Mouse (Mus musculus): ENCODE data around the gene Hist2h2bb. TPM values are rescaled to one million over a fixed set of nuclear protein-coding genes. Genes with fewer than 3 reads are reported as not detected.

Gene Hist2h2bb
- polyA plus RNA-seq, 1 experiment from 2014 or later, result 2.3 TPM

DNA sequence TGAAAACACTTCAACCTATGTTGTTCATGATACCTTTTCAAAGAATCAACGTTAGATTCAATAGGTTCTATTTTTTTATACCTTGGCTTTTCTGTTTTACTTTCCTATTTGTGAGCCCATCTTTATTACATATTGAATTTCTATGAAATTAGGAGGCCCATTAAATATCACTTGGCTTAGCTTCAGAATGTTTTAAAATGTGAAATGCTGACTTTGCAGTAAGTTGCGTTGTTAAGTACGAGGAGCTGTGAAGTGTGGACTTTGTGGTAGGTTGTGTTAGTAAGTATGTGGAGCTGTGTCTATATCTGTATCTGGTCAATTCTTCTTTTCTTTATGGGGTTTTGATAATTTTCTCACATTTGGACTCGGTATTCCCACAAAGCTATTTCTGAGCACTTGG is 28.8 kb downstream of the Hist2h2bb start:
- H3K27me3 ChIP-seq (replicated peaks; ENCODE audit: control insufficient read depth, insufficient read depth, low read length), result peaks cover 10% of the 10 kb centered on the region; the same call in 1 of the 2 replicates
- no peaks in the 10 kb centered on the region for H3K4me1 ChIP-seq (replicated peaks; ENCODE audit: control insufficient read depth, insufficient read depth, low read length)
- no peak overlapping the region for H3K4me3 ChIP-seq (ENCODE audit: low read depth, low read length)
- no peak for TF ChIP-seq CTCF (IDR thresholded peaks at IDR 0.05; ENCODE audit: low read depth)
- H3K4me2 ChIP-seq (replicated peaks; ENCODE audit: low read depth), result no peak overlapping the region
- 91% methylated on average over 4 of the region's 4 CpGs for WGBS
- H3K9me3 ChIP-seq (ENCODE audit: control insufficient read depth), result no peaks in the 10 kb centered on the region
- H3K27ac ChIP-seq (ENCODE audit: low read depth, low read length), result no peak overlapping the region
- no peak for ATAC-seq
- H3K36me3 ChIP-seq (ENCODE audit: control insufficient read depth, insufficient read depth), result no peaks in the 10 kb centered on the region
- H3K9ac ChIP-seq (ENCODE audit: low read depth, low read length), result no peak overlapping the region

DNA sequence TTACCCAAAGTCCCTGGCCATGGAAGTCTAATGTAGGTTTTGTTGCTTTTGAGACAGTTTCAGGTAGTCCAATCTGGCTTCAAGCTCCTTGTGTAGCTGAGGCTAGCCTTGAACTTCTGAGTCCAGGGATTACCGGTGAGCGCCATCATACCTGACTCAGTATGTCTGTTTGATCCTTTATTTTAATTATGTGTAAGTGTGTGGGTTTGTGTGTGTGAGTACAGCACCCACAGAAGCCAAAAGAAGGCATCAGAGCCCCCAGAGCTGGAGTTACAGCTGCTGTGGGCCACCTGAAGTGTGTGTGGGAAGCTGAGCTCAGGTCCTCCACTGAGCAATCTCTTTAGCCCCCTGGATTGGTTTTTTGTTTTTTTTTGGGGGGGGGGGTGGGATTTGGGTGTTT is 30.0 kb downstream of the Hist2h2bb start:
- H3K4me3 ChIP-seq (ENCODE audit: low read depth, low read length), result no peak overlapping the region
- no peaks in the 10 kb centered on the region for H3K4me1 ChIP-seq (replicated peaks; ENCODE audit: control insufficient read depth, insufficient read depth, low read length)
- no peak overlapping the region for H3K27ac ChIP-seq (ENCODE audit: low read depth, low read length)
- no peak for ATAC-seq
- 98% methylated on average over 2 of the region's 2 CpGs for WGBS
- no peak overlapping the region for H3K9ac ChIP-seq (ENCODE audit: low read depth, low read length)
- TF ChIP-seq CTCF (IDR thresholded peaks at IDR 0.05; ENCODE audit: low read depth), result no peak
- H3K36me3 ChIP-seq (ENCODE audit: control insufficient read depth, insufficient read depth), result no peaks in the 10 kb centered on the region
- peaks cover 10% of the 10 kb centered on the region; the same call in 1 of the 2 replicates for H3K27me3 ChIP-seq (replicated peaks; ENCODE audit: control insufficient read depth, insufficient read depth, low read length)
- H3K4me2 ChIP-seq (replicated peaks; ENCODE audit: low read depth), result no peak overlapping the region
- H3K9me3 ChIP-seq (ENCODE audit: control insufficient read depth), result no peaks in the 10 kb centered on the region

DNA sequence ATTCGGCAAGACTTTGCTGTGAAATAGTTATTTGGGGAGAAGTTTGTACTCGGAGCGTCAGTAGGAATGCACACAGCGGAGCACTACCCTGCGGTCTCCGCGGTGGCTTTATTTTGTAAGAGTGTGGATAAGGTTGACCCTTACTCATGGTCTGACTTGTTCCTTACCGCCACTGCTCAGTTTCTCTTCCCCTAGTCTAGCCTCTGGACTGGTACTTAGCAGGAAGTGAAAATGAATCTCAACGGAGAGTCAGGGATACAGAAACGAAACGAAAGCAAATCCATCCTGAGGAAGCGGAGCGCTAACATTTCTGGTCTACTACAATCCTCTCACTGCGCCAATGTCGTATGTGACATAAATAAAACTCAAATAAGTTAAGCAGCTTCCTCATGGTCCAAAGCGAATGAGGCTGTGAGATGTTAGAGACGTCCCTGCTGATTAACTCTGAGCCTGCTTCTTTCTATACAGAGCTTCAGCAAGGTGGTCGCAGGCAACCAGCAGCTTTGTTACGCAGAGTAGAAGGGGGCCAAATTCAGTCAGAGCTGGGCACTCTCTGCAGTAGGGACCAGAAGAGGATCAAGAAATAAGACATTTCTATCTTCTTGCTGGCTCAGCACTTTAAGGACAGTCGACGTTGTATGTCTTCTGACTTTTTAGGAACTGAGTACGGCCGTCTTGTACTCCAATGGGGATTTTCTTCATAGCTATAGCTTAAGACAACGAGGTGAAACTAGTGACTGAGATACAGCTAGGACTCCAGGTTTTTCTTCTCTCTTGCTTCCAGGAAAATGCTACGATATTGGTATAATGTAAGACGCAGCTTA is 31.4 kb downstream of the Hist2h2bb start:
- Histone ChIP-seq H3K27me3 (replicated peaks; ENCODE audit: control insufficient read depth, insufficient read depth, low read length) (peaks cover 10% of the 10 kb centered on the region; the same call in 1 of the 2 replicates), H3K36me3 (ENCODE audit: control insufficient read depth, insufficient read depth) (no peaks in the 10 kb centered on the region), H3K4me3 (ENCODE audit: low read depth, low read length) (peak overlapping the region; percentile 28), H3K27ac (ENCODE audit: low read depth, low read length) (no peak overlapping the region), H3K4me2 (replicated peaks; ENCODE audit: low read depth) (peak overlapping the region; percentile 51), H3K9me3 (ENCODE audit: control insufficient read depth) (no peaks in the 10 kb centered on the region), H3K4me1 (replicated peaks; ENCODE audit: control insufficient read depth, insufficient read depth, low read length) (no peaks in the 10 kb centered on the region), H3K9ac (ENCODE audit: low read depth, low read length) (no peak overlapping the region)
- no peak for TF ChIP-seq CTCF (IDR thresholded peaks at IDR 0.05; ENCODE audit: low read depth)
- 63% methylated on average over 26 of the region's 26 CpGs for WGBS
- ATAC-seq, result no peak

DNA sequence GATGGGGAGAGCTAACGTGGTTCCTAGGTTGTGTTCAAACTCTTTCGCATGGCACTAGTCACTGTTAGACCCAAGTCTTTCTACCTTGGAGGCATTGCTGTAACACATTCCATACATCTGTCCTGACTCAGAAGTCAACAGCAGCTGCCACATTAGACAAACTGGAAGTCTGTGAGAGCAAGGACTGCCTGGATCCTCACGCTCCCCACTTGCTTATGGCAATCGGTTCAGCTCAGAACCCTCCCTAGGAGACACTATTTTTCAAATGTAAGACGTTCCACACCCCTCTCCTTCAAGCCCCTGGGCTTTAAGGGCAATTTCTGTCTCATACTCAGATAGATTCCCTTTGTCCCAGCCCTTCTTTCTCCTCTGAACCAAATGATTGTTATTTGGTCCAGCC is 32.5 kb downstream of the Hist2h2bb start:
- no peak overlapping the region for H3K27ac ChIP-seq (ENCODE audit: low read depth, low read length)
- H3K4me3 ChIP-seq (ENCODE audit: low read depth, low read length), result no peak overlapping the region
- H3K36me3 ChIP-seq (ENCODE audit: control insufficient read depth, insufficient read depth), result no peaks in the 10 kb centered on the region
- H3K9me3 ChIP-seq (ENCODE audit: control insufficient read depth), result no peaks in the 10 kb centered on the region
- no peak for ATAC-seq
- TF ChIP-seq CTCF (IDR thresholded peaks at IDR 0.05; ENCODE audit: low read depth), result no peak
- H3K9ac ChIP-seq (ENCODE audit: low read depth, low read length), result no peak overlapping the region
- no peak overlapping the region for H3K4me2 ChIP-seq (replicated peaks; ENCODE audit: low read depth)
- peaks cover 10% of the 10 kb centered on the region; the same call in 1 of the 2 replicates for H3K27me3 ChIP-seq (replicated peaks; ENCODE audit: control insufficient read depth, insufficient read depth, low read length)
- no peaks in the 10 kb centered on the region for H3K4me1 ChIP-seq (replicated peaks; ENCODE audit: control insufficient read depth, insufficient read depth, low read length)
- WGBS, result 79% methylated on average over 5 of the region's 5 CpGs

DNA sequence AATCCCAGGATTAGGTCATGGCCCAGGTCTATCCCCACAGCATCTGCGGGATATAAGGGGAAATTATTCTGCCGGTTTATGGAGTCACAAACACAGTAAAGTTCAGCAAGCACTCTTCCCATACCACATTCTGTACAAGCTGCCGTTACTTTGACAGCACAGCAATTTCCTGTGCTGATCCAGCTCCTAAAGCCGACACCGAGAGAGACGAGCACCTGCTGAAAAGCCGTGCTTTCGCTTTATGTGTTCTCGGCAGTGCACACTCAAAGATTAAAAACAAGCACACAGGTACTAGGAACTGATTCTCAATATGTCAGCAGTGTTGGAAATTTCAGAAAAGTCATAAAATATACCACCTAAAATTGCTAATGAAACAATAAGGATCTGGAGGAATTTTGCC is 37.0 kb downstream of the Hist2h2bb start:
- Histone ChIP-seq H3K27me3 (replicated peaks; ENCODE audit: control insufficient read depth, insufficient read depth, low read length) (peaks cover 9% of the 10 kb centered on the region; the same call in 1 of the 2 replicates), H3K9ac (ENCODE audit: low read depth, low read length) (no peak overlapping the region), H3K4me3 (ENCODE audit: low read depth, low read length) (no peak overlapping the region), H3K4me2 (replicated peaks; ENCODE audit: low read depth) (no peak overlapping the region), H3K4me1 (replicated peaks; ENCODE audit: control insufficient read depth, insufficient read depth, low read length) (no peaks in the 10 kb centered on the region), H3K9me3 (ENCODE audit: control insufficient read depth) (no peaks in the 10 kb centered on the region), H3K27ac (ENCODE audit: low read depth, low read length) (no peak overlapping the region), H3K36me3 (ENCODE audit: control insufficient read depth, insufficient read depth) (no peaks in the 10 kb centered on the region)
- TF ChIP-seq CTCF (IDR thresholded peaks at IDR 0.05; ENCODE audit: low read depth), result no peak
- no peak for ATAC-seq
- WGBS, result 73% methylated on average over 9 of the region's 9 CpGs

DNA sequence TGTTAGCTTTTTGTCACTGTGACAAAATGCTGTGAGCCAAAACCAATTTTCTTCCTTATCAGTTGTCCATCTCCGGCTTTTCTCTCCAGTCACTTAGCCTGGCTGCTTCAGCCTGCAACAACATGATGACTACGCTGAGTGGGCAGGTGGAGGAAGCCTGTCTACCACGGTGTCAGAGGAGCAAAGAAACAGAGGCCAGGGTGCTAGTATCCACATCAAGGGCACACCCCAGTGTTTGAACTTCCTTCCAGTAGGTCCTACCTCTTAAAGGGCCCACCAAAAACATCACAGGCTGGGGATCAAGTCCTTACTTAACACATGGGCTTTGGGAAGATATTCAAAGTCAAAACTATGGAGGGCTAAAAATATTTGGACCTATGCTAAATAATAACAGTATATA is 39.9 kb downstream of the Hist2h2bb start:
- Histone ChIP-seq H3K4me1 (replicated peaks; ENCODE audit: control insufficient read depth, insufficient read depth, low read length) (no peaks in the 10 kb centered on the region), H3K9ac (ENCODE audit: low read depth, low read length) (no peak overlapping the region), H3K27me3 (replicated peaks; ENCODE audit: control insufficient read depth, insufficient read depth, low read length) (peaks cover 3% of the 10 kb centered on the region; the same call in 1 of the 2 replicates), H3K27ac (ENCODE audit: low read depth, low read length) (no peak overlapping the region), H3K4me2 (replicated peaks; ENCODE audit: low read depth) (no peak overlapping the region), H3K4me3 (ENCODE audit: low read depth, low read length) (no peak overlapping the region), H3K36me3 (ENCODE audit: control insufficient read depth, insufficient read depth) (no peaks in the 10 kb centered on the region), H3K9me3 (ENCODE audit: control insufficient read depth) (no peaks in the 10 kb centered on the region)
- ATAC-seq, result no peak
- 49% methylated on average over 3 of the region's 3 CpGs for WGBS
- no peak for TF ChIP-seq CTCF (IDR thresholded peaks at IDR 0.05; ENCODE audit: low read depth)
